Mouse (Mus musculus): Measurements from ENCODE around the gene Cd207. TPM values are rescaled to one million over a fixed set of nuclear protein-coding genes. Genes with fewer than 3 reads are reported as not detected.
"Not testable (repeated sequence)": the region's sequence is repeated elsewhere in the genome, so short reads cannot be mapped to it uniquely, and the experiment has no call there.

Cd207 gene
- polyA plus RNA-seq, 1 experiment from 2014 or later, result not detected

DNA sequence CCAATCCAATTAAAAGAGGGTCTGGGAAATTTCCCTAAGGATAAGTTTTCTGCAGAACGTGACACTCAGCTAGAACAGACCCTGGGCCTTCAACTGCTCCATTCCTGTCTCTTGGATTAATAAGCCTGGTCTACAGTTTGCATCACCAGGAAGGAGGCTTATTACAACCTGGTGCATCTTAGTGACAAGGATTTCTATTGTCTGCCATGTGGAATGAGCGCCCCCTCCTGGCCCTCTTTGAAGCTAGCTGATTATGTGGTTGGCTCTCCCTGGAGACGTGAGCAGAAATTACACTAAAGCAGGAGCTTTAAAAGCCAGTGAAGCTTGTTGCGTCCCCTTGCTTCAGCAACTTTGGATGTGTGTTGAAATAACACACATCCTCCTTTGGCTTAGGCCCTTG, 4.3 kb downstream of the Cd207 start:
- Histone ChIP-seq H3K9ac (ENCODE audit: low read length) (no peak overlapping the region), H3K27me3 (ENCODE audit: control insufficient read depth, insufficient read depth, low read depth, low read length) (no peaks in the 10 kb centered on the region), H3K4me2 (ENCODE audit: low read depth, low read length) (no peak overlapping the region), H3K4me1 (replicated peaks; ENCODE audit: control insufficient read depth, insufficient read depth, low read length) (no peaks in the 10 kb centered on the region), H3K9me3 (ENCODE audit: control insufficient read depth, low read length) (no peaks in the 10 kb centered on the region), H3K27ac (ENCODE audit: low read length) (no peak overlapping the region), H3K4me3 (ENCODE audit: low read length) (no peak overlapping the region), H3K36me3 (ENCODE audit: control insufficient read depth, insufficient read depth, low read length) (no peaks in the 10 kb centered on the region)
- WGBS, result 4% methylated on average over 4 of the region's 4 CpGs
- no peak; the same call in 1 of the 2 replicates for ATAC-seq (ENCODE audit: low read depth)

DNA sequence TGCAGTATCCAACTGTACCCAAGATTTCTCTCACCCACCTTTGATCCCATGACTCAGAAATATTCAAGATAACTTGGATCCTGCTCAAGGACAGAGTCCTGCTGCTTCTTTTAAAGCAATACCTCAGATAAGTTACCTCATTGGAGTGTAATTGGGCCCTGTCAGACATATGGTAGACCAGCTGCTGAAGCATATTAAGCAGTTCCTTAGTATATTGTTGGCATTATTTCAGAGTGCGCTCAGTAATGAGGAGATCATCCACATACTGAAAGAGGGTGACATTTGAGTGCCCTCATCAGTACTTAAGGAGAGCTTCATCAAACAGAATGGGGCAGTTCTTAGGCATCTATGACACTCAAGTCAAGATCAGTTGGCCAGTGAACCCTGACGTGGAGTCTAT, 12.6 kb downstream of the Cd207 start:
- no peaks in the 10 kb centered on the region for H3K27me3 ChIP-seq (ENCODE audit: control insufficient read depth, insufficient read depth, low read depth, low read length)
- H3K4me3 ChIP-seq (ENCODE audit: low read length), result no peak overlapping the region
- H3K36me3 ChIP-seq (ENCODE audit: control insufficient read depth, insufficient read depth, low read length), result no peaks in the 10 kb centered on the region
- H3K4me2 ChIP-seq (ENCODE audit: low read depth, low read length), result no peak overlapping the region
- no peak overlapping the region for H3K9ac ChIP-seq (ENCODE audit: low read length)
- no peaks in the 10 kb centered on the region for H3K4me1 ChIP-seq (replicated peaks; ENCODE audit: control insufficient read depth, insufficient read depth, low read length)
- H3K9me3 ChIP-seq (ENCODE audit: control insufficient read depth, low read length), result no peaks in the 10 kb centered on the region
- H3K27ac ChIP-seq (ENCODE audit: low read length), result no peak overlapping the region
- no peak for ATAC-seq (ENCODE audit: low read depth)
- WGBS, result 76% methylated on average over 2 of the region's 2 CpGs

DNA sequence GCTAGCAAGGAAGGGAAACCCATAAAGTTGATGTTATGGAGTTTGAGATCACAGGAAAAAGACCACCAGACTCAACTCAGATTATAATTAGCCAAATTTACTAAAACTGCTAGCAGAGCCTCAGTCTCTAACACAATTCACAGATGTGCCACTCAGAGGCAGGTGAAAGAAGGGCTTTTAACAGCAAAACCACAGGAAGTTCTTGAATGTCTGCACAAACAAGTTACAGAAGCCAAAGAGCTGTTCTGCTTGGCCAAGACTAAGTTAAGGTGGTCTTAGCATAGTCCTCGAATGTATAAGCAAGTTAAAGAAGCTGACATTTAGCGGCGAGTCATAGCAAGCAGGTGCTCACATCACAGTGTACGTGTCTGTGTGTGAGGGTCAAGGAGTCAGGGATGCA, 16.8 kb downstream of the Cd207 start:
- no peak for ATAC-seq (ENCODE audit: low read depth)
- Histone ChIP-seq H3K27ac (ENCODE audit: low read length) (no peak overlapping the region), H3K4me2 (ENCODE audit: low read depth, low read length) (no peak overlapping the region), H3K4me3 (ENCODE audit: low read length) (no peak overlapping the region), H3K27me3 (ENCODE audit: control insufficient read depth, insufficient read depth, low read depth, low read length) (no peaks in the 10 kb centered on the region), H3K9me3 (ENCODE audit: control insufficient read depth, low read length) (no peaks in the 10 kb centered on the region), H3K4me1 (replicated peaks; ENCODE audit: control insufficient read depth, insufficient read depth, low read length) (no peaks in the 10 kb centered on the region), H3K9ac (ENCODE audit: low read length) (no peak overlapping the region), H3K36me3 (ENCODE audit: control insufficient read depth, insufficient read depth, low read length) (no peaks in the 10 kb centered on the region)
- WGBS, result 63% methylated on average over 4 of the region's 4 CpGs

DNA sequence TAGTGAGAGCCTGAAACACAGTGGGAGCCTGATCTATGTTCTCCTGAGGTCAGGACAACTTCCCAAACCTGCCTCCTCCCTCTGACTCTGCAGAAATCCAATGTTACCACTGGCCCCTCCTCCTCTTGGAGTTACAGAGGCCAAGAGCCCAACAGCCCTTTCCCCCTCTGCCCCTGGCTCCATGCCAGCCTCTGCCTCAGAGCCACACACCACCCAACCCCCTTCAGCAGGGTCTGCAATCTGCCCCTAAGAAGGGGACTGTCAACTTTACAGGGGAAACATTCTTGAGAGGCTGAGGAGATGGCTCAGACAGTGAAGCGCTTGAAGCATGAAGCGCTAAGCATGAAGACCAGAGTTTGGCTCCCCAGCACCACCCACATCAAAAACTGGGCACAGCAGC, 21.6 kb downstream of the Cd207 start, which contains the start of gene Clec4f:
TSS of gene Clec4f (minus strand) at position 101 of the 400 bp plus-strand sequence.
- no peaks in the 10 kb centered on the region for H3K36me3 ChIP-seq (ENCODE audit: control insufficient read depth, insufficient read depth, low read length)
- WGBS, result 86% methylated on average over 2 of the region's 2 CpGs
- no peak within 1 kb of the TSS for H3K9ac ChIP-seq (ENCODE audit: low read length)
- no peak within 1 kb of the TSS for H3K4me3 ChIP-seq (ENCODE audit: low read length)
- H3K27me3 ChIP-seq (ENCODE audit: control insufficient read depth, insufficient read depth, low read depth, low read length), result no peaks in the 10 kb centered on the region
- H3K27ac ChIP-seq (ENCODE audit: low read length), result no peak within 1 kb of the TSS
- no peak for ATAC-seq (ENCODE audit: low read depth)
- H3K9me3 ChIP-seq (ENCODE audit: control insufficient read depth, low read length), result no peaks in the 10 kb centered on the region
- H3K4me2 ChIP-seq (ENCODE audit: low read depth, low read length), result no peak within 1 kb of the TSS
- H3K4me1 ChIP-seq (replicated peaks; ENCODE audit: control insufficient read depth, insufficient read depth, low read length), result no peaks in the 10 kb centered on the region

DNA sequence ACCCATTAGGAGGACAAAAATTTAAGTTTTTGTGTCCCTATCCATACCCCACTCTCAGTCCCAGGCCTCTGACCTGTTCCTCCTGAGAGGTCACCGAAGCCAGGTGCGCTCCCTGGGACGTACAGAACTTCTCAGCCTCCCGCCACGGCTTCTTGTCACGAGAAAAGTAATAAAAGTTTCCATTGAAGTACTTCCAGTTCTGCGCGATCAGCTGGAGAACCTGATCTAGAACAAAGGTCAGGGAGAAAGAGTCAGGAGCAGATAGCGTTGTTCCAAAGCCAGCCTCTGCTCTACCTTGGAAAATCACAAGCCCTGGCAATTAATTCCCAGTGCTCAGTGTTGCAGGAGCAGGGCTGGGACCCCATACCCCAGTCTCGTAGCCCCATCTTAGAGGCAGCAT, 30.9 kb downstream of the Cd207 start:
- 78% methylated on average over 10 of the region's 10 CpGs for WGBS
- H3K27me3 ChIP-seq (ENCODE audit: control insufficient read depth, insufficient read depth, low read depth, low read length), result no peaks in the 10 kb centered on the region

DNA sequence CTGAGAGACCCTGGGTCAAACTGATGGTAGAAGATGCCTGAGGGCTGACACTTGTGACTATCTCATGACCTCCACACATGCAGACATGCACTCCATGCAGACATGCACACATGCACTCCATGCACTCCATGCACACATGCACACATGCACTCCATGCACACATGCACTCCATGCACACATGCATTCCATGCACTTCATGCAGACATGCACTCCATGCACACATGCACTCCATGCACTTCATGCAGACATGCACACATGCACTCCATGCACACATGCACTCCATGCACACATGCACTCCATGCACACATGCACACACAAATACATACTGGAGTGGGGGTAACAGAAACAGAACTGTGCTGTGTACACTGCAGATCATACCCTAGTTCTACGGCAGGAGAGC, 42.3 kb downstream of the Cd207 start:
- Histone ChIP-seq H3K36me3 (ENCODE audit: control insufficient read depth, insufficient read depth, low read length) (no peaks in the 10 kb centered on the region), H3K27me3 (ENCODE audit: control insufficient read depth, insufficient read depth, low read depth, low read length) (no peaks in the 10 kb centered on the region), H3K27ac (ENCODE audit: low read length) (no peak overlapping the region), H3K4me1 (replicated peaks; ENCODE audit: control insufficient read depth, insufficient read depth, low read length) (no peaks in the 10 kb centered on the region), H3K9ac (ENCODE audit: low read length) (no peak overlapping the region), H3K9me3 (ENCODE audit: control insufficient read depth, low read length) (no peaks in the 10 kb centered on the region), H3K4me2 (ENCODE audit: low read depth, low read length) (no peak overlapping the region), H3K4me3 (ENCODE audit: low read length) (no peak overlapping the region)
- WGBS, result 72% methylated on average over 1 of the region's 1 CpGs
- no peak for ATAC-seq (ENCODE audit: low read depth)

More for the DNA sequence above, 30.9 kb downstream of the Cd207 start:
- ATAC-seq (ENCODE audit: low read depth), result no peak
- no peaks in the 10 kb centered on the region for H3K9me3 ChIP-seq (ENCODE audit: control insufficient read depth, low read length)
- no peak overlapping the region for H3K4me3 ChIP-seq (ENCODE audit: low read length)
- no peaks in the 10 kb centered on the region for H3K36me3 ChIP-seq (ENCODE audit: control insufficient read depth, insufficient read depth, low read length)
- no peaks in the 10 kb centered on the region for H3K4me1 ChIP-seq (replicated peaks; ENCODE audit: control insufficient read depth, insufficient read depth, low read length)
- no peak overlapping the region for H3K27ac ChIP-seq (ENCODE audit: low read length)
- no peak overlapping the region for H3K4me2 ChIP-seq (ENCODE audit: low read depth, low read length)
- no peak overlapping the region for H3K9ac ChIP-seq (ENCODE audit: low read length)

DNA sequence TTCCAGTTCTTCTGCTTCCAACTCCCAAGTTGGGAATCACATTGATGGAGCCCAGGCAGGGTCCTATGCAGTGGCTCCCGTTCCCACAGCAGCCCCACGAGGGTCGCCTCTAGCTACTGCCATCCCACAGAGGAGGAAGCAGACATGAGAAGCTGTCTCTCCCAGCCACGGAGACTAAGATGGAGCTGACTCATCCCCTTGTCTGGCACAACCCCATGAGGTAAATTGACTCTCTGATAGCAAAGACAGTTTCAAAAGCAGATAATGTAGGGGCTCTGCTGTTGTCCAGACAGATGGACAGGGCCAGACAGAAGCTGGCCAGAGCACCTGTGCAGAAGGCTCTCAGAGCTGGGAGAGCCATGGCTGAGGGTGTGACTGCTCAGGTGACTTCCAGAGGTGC, 43.0 kb downstream of the Cd207 start:
- WGBS, result 46% methylated on average over 4 of the region's 4 CpGs
- not testable (repeated sequence) for ATAC-seq (ENCODE audit: low read depth); H3K27me3 ChIP-seq (ENCODE audit: control insufficient read depth, insufficient read depth, low read depth, low read length); H3K4me3 ChIP-seq (ENCODE audit: low read length); H3K9me3 ChIP-seq (ENCODE audit: control insufficient read depth, low read length); H3K27ac ChIP-seq (ENCODE audit: low read length); H3K4me1 ChIP-seq (replicated peaks; ENCODE audit: control insufficient read depth, insufficient read depth, low read length); H3K36me3 ChIP-seq (ENCODE audit: control insufficient read depth, insufficient read depth, low read length); H3K9ac ChIP-seq (ENCODE audit: low read length); H3K4me2 ChIP-seq (ENCODE audit: low read depth, low read length)

DNA sequence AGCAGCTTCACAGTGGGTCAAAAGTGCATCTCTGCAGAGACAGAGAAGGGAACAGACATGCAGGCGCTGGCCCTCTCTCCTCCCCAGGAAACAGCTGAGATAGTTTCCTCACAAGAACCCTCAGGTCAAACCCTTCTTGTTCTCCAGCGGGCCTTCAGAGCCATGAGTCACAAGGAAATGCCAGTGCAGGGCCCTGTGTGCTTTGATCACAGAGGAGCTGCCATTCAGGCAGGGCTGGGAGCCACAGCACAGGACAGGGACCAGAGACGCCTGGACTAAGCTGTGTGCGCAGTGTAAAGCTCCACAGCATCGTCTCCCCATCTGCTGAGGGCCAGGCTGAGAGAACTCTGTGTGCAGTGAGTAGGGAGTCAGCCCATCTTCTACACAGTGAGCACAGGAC, 43.6 kb downstream of the Cd207 start:
- H3K27ac ChIP-seq (ENCODE audit: low read length); H3K27me3 ChIP-seq (ENCODE audit: control insufficient read depth, insufficient read depth, low read depth, low read length); H3K4me3 ChIP-seq (ENCODE audit: low read length); ATAC-seq (ENCODE audit: low read depth); H3K4me2 ChIP-seq (ENCODE audit: low read depth, low read length); H3K36me3 ChIP-seq (ENCODE audit: control insufficient read depth, insufficient read depth, low read length); H3K9me3 ChIP-seq (ENCODE audit: control insufficient read depth, low read length); H3K9ac ChIP-seq (ENCODE audit: low read length); H3K4me1 ChIP-seq (replicated peaks; ENCODE audit: control insufficient read depth, insufficient read depth, low read length): not testable (repeated sequence)
- whole genome bisulfite sequencing, result 31% methylated on average over 5 of the region's 5 CpGs

DNA sequence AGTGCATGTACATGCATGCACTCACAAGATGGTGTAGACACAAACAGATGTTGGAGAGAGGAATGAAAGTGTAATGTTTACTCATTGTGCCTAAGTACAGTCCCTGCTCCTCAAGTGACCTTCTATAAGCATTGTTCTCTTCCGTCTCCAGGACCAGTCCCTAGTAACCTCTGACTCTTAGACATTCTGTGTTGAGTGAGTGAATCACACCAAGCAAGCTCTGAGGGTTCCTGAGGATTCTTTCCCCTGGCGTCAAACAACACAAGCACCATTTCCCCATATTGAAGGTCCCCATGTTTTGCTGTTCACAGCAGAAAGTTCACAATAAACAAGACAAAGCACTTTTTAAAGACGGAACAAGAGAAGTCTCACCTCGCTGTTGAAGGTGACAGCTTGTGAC, 45.8 kb downstream of the Cd207 start:
- H3K4me3 ChIP-seq (ENCODE audit: low read length), result no peak overlapping the region
- WGBS, result 53% methylated on average over 4 of the region's 4 CpGs
- H3K4me2 ChIP-seq (ENCODE audit: low read depth, low read length), result no peak overlapping the region
- H3K36me3 ChIP-seq (ENCODE audit: control insufficient read depth, insufficient read depth, low read length), result no peaks in the 10 kb centered on the region
- H3K27ac ChIP-seq (ENCODE audit: low read length), result no peak overlapping the region
- H3K4me1 ChIP-seq (replicated peaks; ENCODE audit: control insufficient read depth, insufficient read depth, low read length), result no peaks in the 10 kb centered on the region
- no peaks in the 10 kb centered on the region for H3K9me3 ChIP-seq (ENCODE audit: control insufficient read depth, low read length)
- no peaks in the 10 kb centered on the region for H3K27me3 ChIP-seq (ENCODE audit: control insufficient read depth, insufficient read depth, low read depth, low read length)
- no peak overlapping the region for H3K9ac ChIP-seq (ENCODE audit: low read length)
- no peak for ATAC-seq (ENCODE audit: low read depth)

DNA sequence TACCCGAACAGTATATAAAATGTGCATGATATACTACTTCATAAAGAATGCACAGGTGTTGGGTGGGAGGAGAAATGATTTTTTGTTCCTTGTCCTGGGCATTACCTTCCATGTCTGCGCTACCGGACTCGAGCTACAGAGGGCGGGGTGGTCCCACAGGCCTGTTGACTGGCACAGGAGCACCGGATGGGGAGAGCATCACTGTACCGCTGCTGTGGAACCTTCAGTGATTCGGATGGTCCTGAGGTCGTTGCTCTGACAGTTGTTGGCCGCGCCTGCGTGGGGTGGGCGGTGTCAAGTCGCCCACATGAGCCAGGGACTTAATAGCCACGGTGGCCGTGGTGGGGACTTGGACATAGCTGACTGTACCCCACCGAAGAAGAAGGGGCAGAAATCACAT, 50.9 kb downstream of the Cd207 start:
- no peak overlapping the region for H3K4me3 ChIP-seq (ENCODE audit: low read length)
- ATAC-seq (ENCODE audit: low read depth), result no peak
- no peak overlapping the region for H3K9ac ChIP-seq (ENCODE audit: low read length)
- no peak overlapping the region for H3K4me2 ChIP-seq (ENCODE audit: low read depth, low read length)
- WGBS, result 64% methylated on average over 17 of the region's 17 CpGs
- no peaks in the 10 kb centered on the region for H3K36me3 ChIP-seq (ENCODE audit: control insufficient read depth, insufficient read depth, low read length)
- no peaks in the 10 kb centered on the region for H3K27me3 ChIP-seq (ENCODE audit: control insufficient read depth, insufficient read depth, low read depth, low read length)
- no peak overlapping the region for H3K27ac ChIP-seq (ENCODE audit: low read length)
- no peaks in the 10 kb centered on the region for H3K4me1 ChIP-seq (replicated peaks; ENCODE audit: control insufficient read depth, insufficient read depth, low read length)
- no peaks in the 10 kb centered on the region for H3K9me3 ChIP-seq (ENCODE audit: control insufficient read depth, low read length)

Measured in lung, embryonic 16.5 days (tissue).